Mouse (Mus musculus) lung, adult 18-20 months (tissue): ENCODE measurements around the gene Gm14322.
"Not testable (repeated sequence)": the region's sequence is repeated elsewhere in the genome, so short reads cannot be mapped to it uniquely, and the experiment has no call there.

Experiments used
- DNase-seq, 2 experiments: peaks; one replicate each; pipeline ENCODE4 v3.0.0; 2022; ENCODE audit warnings: mixed read lengths in 2 of 2

Gm14322 gene

GRCm38 (mm10) chr2:177758941-177759558 lies at the start of gene Gm14322:
Gm14322 (plus strand) TSS chr2:177759288.
- DNase-seq = peak; percentile 39

GRCm38 (mm10) chr2:177741487-177741886 lies 17.6 kb upstream of the Gm14322 start:
- not testable (repeated sequence) for DNase-seq

GRCm38 (mm10) chr2:177787351-177787750 lies 28.3 kb downstream of the Gm14322 start:
- not testable (repeated sequence) for DNase-seq

- not testable (repeated sequence) for DNase-seq
These were observed 47.1 kb downstream of the Gm14322 start for GRCm38 (mm10) chr2:177806170-177806569.
